Mouse (Mus musculus) hindbrain, embryonic 10.5 days (tissue): ENCODE results near the gene Ccdc126. TPM values are rescaled to one million over a fixed set of nuclear protein-coding genes. Genes with fewer than 3 reads are reported as not detected.
"Not testable (repeated sequence)": the region's sequence is repeated elsewhere in the genome, so short reads cannot be mapped to it uniquely, and the experiment has no call there.

Experiments used
- DNase-seq: peaks from one replicate; pipeline ENCODE4 v3.0.0-alpha.2; 2017; ENCODE audit warnings: low spot score
- H3K27ac ChIP-seq: fragments of 300-500 bp; sonication (generic); 2 replicates; pipeline ENCODE4 v1.5.1; 2016; ENCODE audit warnings: mild to moderate bottlenecking, moderate library complexity
- H3K27me3 ChIP-seq: fragments of 300-500 bp; sonication (generic); 2 replicates; pipeline ENCODE4 v1.6.1; 2016; ENCODE audit warnings: mild to moderate bottlenecking; ENCODE audit not compliant: poor library complexity, insufficient read depth, severe bottlenecking
- H3K36me3 ChIP-seq: fragments of 300-500 bp; sonication (generic); 2 replicates; pipeline ENCODE4 v1.6.1; 2016; ENCODE audit warnings: mild to moderate bottlenecking, moderate library complexity
- H3K4me1 ChIP-seq: fragments of 300-500 bp; sonication (generic); replicated peaks from 2 replicates; pipeline ENCODE4 v1.6.1; 2016; ENCODE audit warnings: mild to moderate bottlenecking
- H3K4me3 ChIP-seq: fragments of 300-500 bp; sonication (generic); 2 replicates; pipeline ENCODE4 v1.5.1; 2016; ENCODE audit warnings: mild to moderate bottlenecking, moderate library complexity
- H3K9me3 ChIP-seq: fragments of 300-500 bp; sonication (generic); 2 replicates; pipeline ENCODE4 v1.6.1; 2016; ENCODE audit warnings: mild to moderate bottlenecking, moderate library complexity
- WGBS: fragments of 180-500 bp; shearing (Covaris S2); methylation state at CpG from one replicate; pipeline ENCODE4 v1.1.7; 2016; 5-methylcytosine and 5-hydroxymethylcytosine counted together
- polyA plus RNA-seq: library from polyadenylated mRNA; unstranded; fragments of >200 nt; fragmentation: Nextera tagmentation; extraction: Ambion mirVana; gene quantifications from 2 replicates; pipeline ENCODE4 v1.2.1, GENCODE M21; 2016

Ccdc126 gene
- polyA plus RNA-seq, result 4.7 and 6.6 TPM in 2 replicates

DNA sequence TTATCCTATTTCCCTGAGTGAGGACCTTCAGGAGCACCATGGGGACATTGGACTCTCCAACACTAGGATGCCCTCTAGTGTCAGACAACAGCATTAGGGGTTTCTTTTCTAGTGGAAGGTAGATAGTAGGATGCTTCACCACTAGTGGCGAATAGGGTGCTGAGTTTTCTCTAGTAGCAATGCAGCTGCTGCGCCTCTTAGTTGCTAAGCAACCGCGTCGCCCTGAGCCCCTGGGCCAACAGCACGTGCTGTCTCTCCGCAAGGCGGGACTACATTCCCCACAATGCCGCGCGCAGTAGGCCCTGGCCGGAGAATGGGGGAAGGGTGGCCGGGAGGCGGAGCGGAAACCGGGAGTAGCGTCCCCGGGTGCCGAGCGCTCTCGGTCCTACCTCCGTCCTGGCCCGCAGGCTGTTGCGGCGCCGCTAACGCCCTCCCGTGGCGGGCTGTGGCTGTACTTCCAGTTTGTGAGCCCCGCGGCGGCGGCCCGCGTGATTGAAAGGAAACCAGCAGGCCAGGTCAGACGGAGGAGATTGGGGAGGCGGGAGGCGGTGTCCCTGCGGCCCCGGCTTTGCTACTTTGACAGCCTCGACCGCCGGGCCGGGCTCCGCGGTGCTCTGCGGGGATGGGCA is at the start of gene Ccdc126:
Gene Ccdc126, plus strand, starts transcription at position 309 of the 629 bp plus-strand sequence.
- Histone ChIP-seq H3K4me3 (peak within 1 kb of the TSS; percentile 70), H3K27ac (peak within 1 kb of the TSS; percentile 92), H3K4me1 (peaks cover 11% of the 10 kb centered on the region), H3K9me3 (no peaks in the 10 kb centered on the region), H3K27me3 (no peaks in the 10 kb centered on the region), H3K36me3 (no peaks in the 10 kb centered on the region)
- peak; percentile 99 for DNase-seq
- under 1% methylated on average over 47 of the region's 47 CpGs for WGBS

DNA sequence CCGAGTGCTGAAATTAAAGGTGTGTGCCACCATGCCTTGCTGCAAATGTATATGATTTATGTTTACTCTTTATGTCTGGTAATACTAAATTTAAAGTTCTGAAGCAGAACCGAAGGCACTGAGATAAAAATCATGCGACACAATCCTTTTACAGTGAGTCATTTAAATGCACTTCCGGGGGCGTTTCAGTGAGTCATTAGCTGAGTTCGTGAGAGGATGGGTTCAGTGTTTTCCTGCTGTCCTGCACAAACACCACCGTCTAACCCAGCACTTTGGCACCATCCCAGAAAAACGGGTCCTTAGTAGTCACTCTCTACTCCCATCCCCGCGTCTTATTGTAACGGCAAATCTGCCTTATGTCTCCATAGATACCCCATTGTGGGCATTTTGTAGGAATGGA is 49.2 kb upstream of the Ccdc126 start:
- no peak for DNase-seq
- peaks cover 11% of the 10 kb centered on the region for H3K4me1 ChIP-seq

GRCm38 (mm10) chr6:49271815-49272214 is 47.3 kb upstream of the Ccdc126 start:
- Histone ChIP-seq H3K36me3 (no peaks in the 10 kb centered on the region), H3K27me3 (no peaks in the 10 kb centered on the region), H3K27ac (no peak overlapping the region), H3K4me3 (no peak overlapping the region), H3K4me1 (peaks cover 11% of the 10 kb centered on the region), H3K9me3 (no peaks in the 10 kb centered on the region)
- no peak for DNase-seq
- 78% methylated on average over 6 of the region's 6 CpGs for WGBS

More for the DNA sequence above, 49.2 kb upstream of the Ccdc126 start:
- H3K27ac ChIP-seq, result no peak overlapping the region
- H3K9me3 ChIP-seq, result no peaks in the 10 kb centered on the region
- WGBS, result 78% methylated on average over 11 of the region's 11 CpGs
- no peak overlapping the region for H3K4me3 ChIP-seq
- H3K36me3 ChIP-seq, result no peaks in the 10 kb centered on the region
- no peaks in the 10 kb centered on the region for H3K27me3 ChIP-seq

DNA sequence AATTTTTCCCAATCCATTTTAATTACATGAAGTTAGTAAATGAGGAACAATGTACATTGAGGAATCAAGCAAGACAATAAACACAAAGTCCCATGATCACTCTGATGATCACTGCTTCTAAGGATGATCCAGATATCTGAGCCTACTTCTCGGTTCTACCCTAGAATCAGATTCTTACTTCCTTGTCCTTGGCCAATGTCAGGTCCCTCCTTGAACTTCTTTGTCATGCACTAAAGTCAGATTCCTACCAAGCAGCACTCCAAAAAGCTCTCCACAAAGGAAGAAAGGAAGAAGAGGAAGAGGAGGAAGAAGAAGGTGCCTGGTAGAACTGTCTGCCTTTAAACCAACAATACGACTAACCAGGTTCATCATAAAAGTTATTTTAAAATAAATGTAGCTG is 46.2 kb upstream of the Ccdc126 start:
- Histone ChIP-seq H3K4me3 (no peak overlapping the region), H3K4me1 (peaks cover 11% of the 10 kb centered on the region), H3K27me3 (no peaks in the 10 kb centered on the region), H3K36me3 (no peaks in the 10 kb centered on the region), H3K27ac (no peak overlapping the region), H3K9me3 (no peaks in the 10 kb centered on the region)
- DNase-seq, result no peak
- 93% methylated on average over 2 of the region's 2 CpGs for WGBS

GRCm38 (mm10) chr6:49273934-49274333 is 45.1 kb upstream of the Ccdc126 start:
- Histone ChIP-seq H3K4me1 (peaks cover 11% of the 10 kb centered on the region), H3K27me3 (no peaks in the 10 kb centered on the region), H3K36me3 (no peaks in the 10 kb centered on the region), H3K9me3 (no peaks in the 10 kb centered on the region), H3K4me3 (no peak overlapping the region), H3K27ac (peak overlapping the region; percentile 77)
- 19% methylated on average over 4 of the region's 4 CpGs for WGBS
- no peak for DNase-seq

- peak overlapping the region; percentile 77; the same call in 1 of the 2 replicates for H3K27ac ChIP-seq
- H3K4me3 ChIP-seq, result no peak overlapping the region
- no peaks in the 10 kb centered on the region for H3K27me3 ChIP-seq
- 49% methylated on average over 9 of the region's 9 CpGs for WGBS
- no peaks in the 10 kb centered on the region for H3K36me3 ChIP-seq
- DNase-seq, result no peak
- peaks cover 11% of the 10 kb centered on the region for H3K4me1 ChIP-seq
- H3K9me3 ChIP-seq, result no peaks in the 10 kb centered on the region
Observed at GRCm38 (mm10) chr6:49274416-49275091, 44.5 kb upstream of the Ccdc126 start.

DNA sequence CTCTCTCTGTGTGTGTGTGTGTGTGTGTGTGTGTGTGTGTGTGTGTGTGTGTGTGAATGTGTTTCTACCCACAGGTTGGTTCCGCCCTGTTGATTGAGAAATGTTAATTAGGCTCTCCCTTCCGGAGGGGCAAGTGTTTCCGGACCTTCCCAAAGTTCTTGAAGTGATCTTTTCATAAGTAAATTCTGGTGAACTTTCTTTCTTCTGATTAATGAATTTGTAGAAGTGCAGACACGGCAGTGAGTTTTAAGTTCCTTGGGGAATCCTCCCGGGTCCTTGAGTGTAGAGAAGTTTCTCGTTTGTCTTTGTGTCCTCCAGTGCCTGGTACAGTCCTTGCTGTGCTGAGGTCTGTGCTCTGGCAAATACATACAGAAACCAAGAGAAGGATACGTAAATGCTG is 43.8 kb upstream of the Ccdc126 start:
- Histone ChIP-seq H3K27me3 (no peaks in the 10 kb centered on the region), H3K4me1 (peaks cover 11% of the 10 kb centered on the region), H3K4me3 (no peak overlapping the region), H3K9me3 (no peaks in the 10 kb centered on the region), H3K27ac (no peak overlapping the region), H3K36me3 (no peaks in the 10 kb centered on the region)
- WGBS, result 87% methylated on average over 7 of the region's 7 CpGs
- no peak for DNase-seq

DNA sequence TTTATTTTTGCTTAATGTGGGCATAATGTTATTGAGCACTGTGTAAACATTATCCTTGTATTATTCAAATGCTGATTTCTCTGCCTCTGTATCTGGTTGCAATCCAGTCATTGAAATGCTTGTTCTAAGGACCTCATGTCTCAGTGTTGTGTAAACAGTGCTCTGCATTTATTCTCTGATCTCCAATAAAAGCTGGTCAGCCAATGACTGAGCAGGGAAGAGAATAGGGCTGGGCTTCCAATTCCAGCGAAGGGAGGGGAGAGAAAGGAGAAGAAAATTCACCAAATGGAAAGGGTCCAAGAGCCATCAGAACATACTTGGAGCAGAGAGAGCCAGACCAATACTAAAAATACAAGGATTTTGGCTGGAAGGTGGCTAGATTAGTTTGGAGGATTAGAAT is 38.1 kb upstream of the Ccdc126 start:
- DNase-seq, result no peak
- H3K27me3 ChIP-seq, result no peaks in the 10 kb centered on the region

DNA sequence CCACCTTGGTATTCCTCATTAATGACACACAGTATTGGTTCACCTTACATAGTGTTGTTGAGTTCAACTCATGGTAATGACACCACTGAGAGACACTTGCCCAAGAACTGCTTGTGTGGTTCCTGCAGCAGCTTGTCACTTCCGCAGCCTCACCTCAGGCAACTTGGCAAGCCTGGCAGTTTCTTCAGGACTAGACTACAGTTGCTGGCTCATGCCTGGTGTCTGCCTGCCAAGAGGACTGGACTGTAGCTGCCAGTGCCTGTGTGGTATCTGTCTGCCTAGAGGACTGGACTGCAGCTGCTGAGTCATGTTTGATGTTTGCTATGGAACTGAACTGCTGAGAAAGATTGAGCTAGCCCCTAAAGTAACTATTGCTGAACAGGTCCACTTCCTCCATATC is 37.0 kb upstream of the Ccdc126 start:
- H3K4me1 ChIP-seq, result no peaks in the 10 kb centered on the region
- H3K4me3 ChIP-seq, result no peak overlapping the region
- no peaks in the 10 kb centered on the region for H3K27me3 ChIP-seq
- H3K36me3 ChIP-seq, result no peaks in the 10 kb centered on the region
- no peaks in the 10 kb centered on the region for H3K9me3 ChIP-seq
- no peak for DNase-seq
- WGBS, result 92% methylated on average over 1 of the region's 1 CpGs
- H3K27ac ChIP-seq, result no peak overlapping the region

More for the DNA sequence above, 38.1 kb upstream of the Ccdc126 start:
- no peak overlapping the region for H3K27ac ChIP-seq
- H3K4me1 ChIP-seq, result no peaks in the 10 kb centered on the region
- H3K4me3 ChIP-seq, result no peak overlapping the region
- H3K9me3 ChIP-seq, result no peaks in the 10 kb centered on the region
- 48% methylated on average over 1 of the region's 1 CpGs for WGBS
- no peaks in the 10 kb centered on the region for H3K36me3 ChIP-seq

GRCm38 (mm10) chr6:49298286-49298685 is 20.8 kb upstream of the Ccdc126 start:
- Histone ChIP-seq H3K9me3 (no peaks in the 10 kb centered on the region), H3K4me3 (no peak overlapping the region), H3K36me3 (no peaks in the 10 kb centered on the region), H3K27ac (no peak overlapping the region), H3K4me1 (no peaks in the 10 kb centered on the region), H3K27me3 (no peaks in the 10 kb centered on the region)
- DNase-seq, result no peak

- 52% methylated on average over 3 of the region's 3 CpGs for WGBS
- not testable (repeated sequence) for DNase-seq, H3K9me3 ChIP-seq, H3K4me3 ChIP-seq, H3K4me1 ChIP-seq, H3K27ac ChIP-seq, H3K36me3 ChIP-seq, H3K27me3 ChIP-seq
Observed at GRCm38 (mm10) chr6:49314821-49315220, 4.3 kb upstream of the Ccdc126 start.

GRCm38 (mm10) chr6:49319595-49320315 is 681 bp downstream of the Ccdc126 start:
- H3K36me3 ChIP-seq, result no peaks in the 10 kb centered on the region
- H3K4me1 ChIP-seq, result peaks cover 14% of the 10 kb centered on the region
- 17% methylated on average over 13 of the region's 13 CpGs for WGBS
- H3K9me3 ChIP-seq, result no peaks in the 10 kb centered on the region
- DNase-seq, result no peak
- H3K4me3 ChIP-seq, result peak overlapping the region; percentile 70
- H3K27me3 ChIP-seq, result no peaks in the 10 kb centered on the region
- peak overlapping the region; percentile 92 for H3K27ac ChIP-seq

DNA sequence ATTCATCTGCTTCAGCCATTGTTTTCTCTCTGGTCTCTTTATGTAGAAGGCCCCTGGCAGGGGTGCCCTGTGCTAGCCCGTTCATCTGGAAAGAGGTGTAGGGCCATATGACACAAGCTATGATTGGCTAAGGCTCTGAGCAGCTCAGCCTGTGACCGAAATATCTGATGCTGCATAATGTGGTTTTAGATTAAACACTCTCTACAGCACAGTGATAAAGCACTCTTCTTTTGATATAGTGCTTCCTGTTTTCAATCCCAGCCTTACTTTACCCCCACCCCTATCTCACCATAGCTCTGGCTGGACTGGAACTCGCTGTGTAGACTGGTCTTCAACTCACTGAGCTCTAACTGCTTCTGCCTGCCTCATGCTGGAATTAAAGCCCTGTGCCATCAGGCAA is 2.3 kb downstream of the Ccdc126 start:
- WGBS, result 82% methylated on average over 3 of the region's 3 CpGs
- DNase-seq, result no peak
- H3K27me3 ChIP-seq, result no peaks in the 10 kb centered on the region
- no peak overlapping the region for H3K27ac ChIP-seq
- no peak overlapping the region for H3K4me3 ChIP-seq
- H3K9me3 ChIP-seq, result no peaks in the 10 kb centered on the region
- peaks cover 14% of the 10 kb centered on the region for H3K4me1 ChIP-seq
- H3K36me3 ChIP-seq, result no peaks in the 10 kb centered on the region
